Mouse (Mus musculus): ENCODE measurements around the gene Pola2. TPM values are rescaled to one million over a fixed set of nuclear protein-coding genes. Genes with fewer than 3 reads are reported as not detected.

The Pola2 gene
- polyA plus RNA-seq, 1 experiment from 2014 or later: 42.7 TPM

DNA sequence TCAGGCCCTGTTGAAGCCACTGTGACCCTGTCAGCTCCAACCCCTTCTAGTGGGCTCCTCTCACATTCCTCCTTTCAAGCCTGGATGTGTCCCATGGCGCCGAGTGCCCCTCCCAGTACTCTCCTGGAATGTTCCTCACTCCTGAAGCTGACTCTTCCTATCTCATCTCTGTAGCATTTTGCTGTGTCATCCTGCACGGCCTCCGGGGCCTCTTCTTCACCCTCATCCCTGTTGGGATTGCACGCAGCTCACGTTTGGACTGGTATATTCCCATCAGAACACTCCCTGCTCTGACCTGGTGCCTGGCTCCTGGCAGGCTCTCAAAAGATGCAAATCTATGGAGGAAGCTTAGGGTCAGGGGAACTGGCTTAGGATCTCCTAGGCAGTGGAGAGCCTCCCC lies 2.8 kb upstream of the Pola2 start:
- H3K4me2 ChIP-seq (ENCODE audit: low read length): no peak overlapping the region

DNA sequence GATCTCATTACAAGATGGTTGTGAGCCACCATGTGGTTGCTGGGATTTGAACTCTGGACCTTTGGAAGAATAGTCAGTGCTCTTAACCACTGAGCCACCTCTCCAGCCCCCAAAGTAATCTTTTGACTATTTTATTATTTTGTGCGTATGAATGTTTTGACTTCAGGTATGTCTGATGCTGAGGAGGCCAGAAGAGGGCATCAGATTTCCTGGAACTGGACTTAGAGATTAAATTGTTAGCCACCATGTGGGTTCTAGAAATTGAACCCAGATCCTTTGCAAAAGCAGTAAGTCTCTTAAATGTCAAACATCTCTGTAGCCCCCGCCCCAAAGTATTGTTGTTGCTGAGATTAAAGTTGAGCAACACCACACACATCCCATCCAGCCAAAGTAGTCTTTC lies 1.9 kb upstream of the Pola2 start:
- Histone ChIP-seq H3K9ac (ENCODE audit: low read length) (no peak overlapping the region), H3K4me2 (ENCODE audit: low read length) (no peak overlapping the region), H3K27me3 (ENCODE audit: control insufficient read depth, insufficient read depth, low read length) (no peaks in the 10 kb centered on the region), H3K27ac (replicated peaks in 1 of 2; ENCODE audit: control insufficient read depth in 1 of 2, insufficient read depth in 1 of 2, low read depth in 2 of 2, low read length in 2 of 2) (no peak overlapping the region), H3K4me1 (ENCODE audit: control insufficient read depth in 2 of 2, insufficient read depth in 2 of 2, low read length in 2 of 2) (peaks cover 4 to 19% of the 10 kb centered on the region in 2 experiments; a peak in 3 of 4 replicates), H3K9me3 (ENCODE audit: control insufficient read depth, low read length) (no peaks in the 10 kb centered on the region), H3K4me3 (ENCODE audit: control insufficient read depth in 1 of 2, insufficient read depth in 1 of 2, low read depth in 1 of 2, low read length in 2 of 2) (no peak overlapping the region), H3K36me3 (ENCODE audit: control insufficient read depth, insufficient read depth, low read length) (peaks cover 9% of the 10 kb centered on the region; the same call in 1 of the 2 replicates)
- WGBS: 83% methylated on average over 2 of the region's 2 CpGs
- no peak for ATAC-seq (ENCODE audit: insufficient number of reproducible peaks, insufficient read depth, low FRiP score, low read depth)

More for the DNA sequence above, 2.8 kb upstream of the Pola2 start:
- 42% methylated on average over 6 of the region's 6 CpGs for WGBS
- H3K9ac ChIP-seq (ENCODE audit: low read length): no peak overlapping the region
- peaks cover 4 to 19% of the 10 kb centered on the region in 2 experiments; a peak in 3 of 4 replicates for H3K4me1 ChIP-seq (ENCODE audit: control insufficient read depth in 2 of 2, insufficient read depth in 2 of 2, low read length in 2 of 2)
- no peaks in the 10 kb centered on the region for H3K36me3 ChIP-seq (ENCODE audit: control insufficient read depth, insufficient read depth, low read length)
- H3K9me3 ChIP-seq (ENCODE audit: control insufficient read depth, low read length): no peaks in the 10 kb centered on the region
- no peak for ATAC-seq (ENCODE audit: insufficient number of reproducible peaks, insufficient read depth, low FRiP score, low read depth)
- H3K4me3 ChIP-seq (ENCODE audit: control insufficient read depth in 1 of 2, insufficient read depth in 1 of 2, low read depth in 1 of 2, low read length in 2 of 2): no peak overlapping the region
- H3K27ac ChIP-seq (replicated peaks in 1 of 2; ENCODE audit: control insufficient read depth in 1 of 2, insufficient read depth in 1 of 2, low read depth in 2 of 2, low read length in 2 of 2): no peak overlapping the region
- H3K27me3 ChIP-seq (ENCODE audit: control insufficient read depth, insufficient read depth, low read length): no peaks in the 10 kb centered on the region

DNA sequence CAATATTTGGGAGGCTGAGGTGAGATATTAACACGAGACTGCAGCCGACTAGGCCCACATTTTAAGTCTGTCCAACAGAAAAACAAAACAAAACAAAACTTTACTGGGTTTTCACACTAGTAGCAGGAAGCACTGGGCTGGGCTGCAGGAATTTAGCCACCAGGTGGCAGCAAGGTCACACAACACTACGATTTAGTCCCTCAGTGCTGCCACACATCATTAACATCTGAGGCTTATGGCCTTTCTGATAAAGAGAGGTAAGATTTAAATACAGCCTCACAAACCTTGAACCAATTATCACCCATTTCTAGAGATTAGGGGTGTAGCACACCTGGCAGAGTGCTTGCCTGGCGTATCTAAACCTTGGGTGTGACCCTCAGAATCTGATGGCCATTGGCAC lies 1.3 kb upstream of the Pola2 start:
- H3K4me2 ChIP-seq (ENCODE audit: low read length): no peak overlapping the region
- WGBS: 7% methylated on average over 4 of the region's 4 CpGs

DNA sequence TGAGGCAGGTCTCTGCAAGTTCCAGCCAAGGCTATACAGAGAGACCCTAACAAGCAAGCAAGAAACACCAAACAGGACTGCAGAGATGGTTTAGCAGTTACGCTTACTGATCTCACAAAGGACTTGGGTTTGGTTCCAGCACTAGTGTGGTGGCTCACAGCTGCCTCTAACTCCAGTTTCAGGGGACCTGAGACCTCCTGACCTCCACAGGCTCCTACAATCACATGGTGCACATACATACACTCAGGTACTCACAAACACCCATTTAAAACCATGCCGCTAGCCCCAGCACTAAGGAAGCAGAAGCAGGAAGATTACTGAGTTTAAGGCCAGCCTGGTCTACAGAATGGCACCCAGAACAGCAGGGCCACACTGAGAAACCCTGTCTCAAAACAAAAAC lies 802 bp upstream of the Pola2 start:
- no peak for ATAC-seq (ENCODE audit: insufficient number of reproducible peaks, insufficient read depth, low FRiP score, low read depth)
- no peaks in the 10 kb centered on the region for H3K9me3 ChIP-seq (ENCODE audit: control insufficient read depth, low read length)
- peaks cover 17% of the 10 kb centered on the region; the same call in 1 of the 2 replicates for H3K36me3 ChIP-seq (ENCODE audit: control insufficient read depth, insufficient read depth, low read length)
- H3K4me3 ChIP-seq (ENCODE audit: control insufficient read depth in 1 of 2, insufficient read depth in 1 of 2, low read depth in 1 of 2, low read length in 2 of 2): peak overlapping the region in 1 of 2 experiments; percentile 61; a peak in 1 of 4 replicates
- no peaks in the 10 kb centered on the region for H3K27me3 ChIP-seq (ENCODE audit: control insufficient read depth, insufficient read depth, low read length)
- WGBS: 82% methylated on average over 2 of the region's 2 CpGs
- no peak overlapping the region for H3K27ac ChIP-seq (replicated peaks in 1 of 2; ENCODE audit: control insufficient read depth in 1 of 2, insufficient read depth in 1 of 2, low read depth in 2 of 2, low read length in 2 of 2)
- H3K4me2 ChIP-seq (ENCODE audit: low read length): peak overlapping the region; percentile 74
- peaks cover 4 to 19% of the 10 kb centered on the region in 2 experiments; a peak in 3 of 4 replicates for H3K4me1 ChIP-seq (ENCODE audit: control insufficient read depth in 2 of 2, insufficient read depth in 2 of 2, low read length in 2 of 2)
- H3K9ac ChIP-seq (ENCODE audit: low read length): peak overlapping the region; percentile 79

More for the DNA sequence above, 1.3 kb upstream of the Pola2 start:
- Histone ChIP-seq H3K27me3 (ENCODE audit: control insufficient read depth, insufficient read depth, low read length) (no peaks in the 10 kb centered on the region), H3K9ac (ENCODE audit: low read length) (no peak overlapping the region), H3K4me1 (ENCODE audit: control insufficient read depth in 2 of 2, insufficient read depth in 2 of 2, low read length in 2 of 2) (peaks cover 4 to 19% of the 10 kb centered on the region in 2 experiments; a peak in 3 of 4 replicates), H3K9me3 (ENCODE audit: control insufficient read depth, low read length) (no peaks in the 10 kb centered on the region), H3K36me3 (ENCODE audit: control insufficient read depth, insufficient read depth, low read length) (peaks cover 15% of the 10 kb centered on the region; the same call in 1 of the 2 replicates), H3K4me3 (ENCODE audit: control insufficient read depth in 1 of 2, insufficient read depth in 1 of 2, low read depth in 1 of 2, low read length in 2 of 2) (no peak overlapping the region), H3K27ac (replicated peaks in 1 of 2; ENCODE audit: control insufficient read depth in 1 of 2, insufficient read depth in 1 of 2, low read depth in 2 of 2, low read length in 2 of 2) (no peak overlapping the region)
- ATAC-seq (ENCODE audit: insufficient number of reproducible peaks, insufficient read depth, low FRiP score, low read depth): no peak

DNA sequence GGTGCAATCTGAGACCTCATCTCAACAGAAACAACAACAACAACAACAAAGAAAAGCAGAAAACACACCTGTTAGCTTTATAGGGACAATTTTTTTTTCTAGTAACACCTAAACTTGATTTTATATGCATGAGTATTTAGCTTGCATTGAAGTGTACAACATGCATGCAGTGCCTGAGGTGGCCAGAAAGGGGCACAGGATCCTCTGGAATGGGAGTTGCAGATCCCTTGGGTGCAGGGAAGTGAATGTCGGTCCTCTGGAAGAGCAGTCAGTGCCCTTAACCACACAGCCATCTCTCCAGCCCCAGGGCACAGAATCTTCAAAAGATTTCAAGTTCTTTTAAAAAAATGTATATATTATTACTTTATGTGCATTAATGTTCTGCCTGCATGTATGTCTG lies 1.4 kb downstream of the Pola2 start:
- H3K27ac ChIP-seq (replicated peaks in 1 of 2; ENCODE audit: control insufficient read depth in 1 of 2, insufficient read depth in 1 of 2, low read depth in 2 of 2, low read length in 2 of 2): no peak overlapping the region
- no peak for ATAC-seq (ENCODE audit: insufficient number of reproducible peaks, insufficient read depth, low FRiP score, low read depth)
- WGBS: 19% methylated on average over 1 of the region's 1 CpGs
- H3K27me3 ChIP-seq (ENCODE audit: control insufficient read depth, insufficient read depth, low read length): no peaks in the 10 kb centered on the region
- no peaks in the 10 kb centered on the region for H3K9me3 ChIP-seq (ENCODE audit: control insufficient read depth, low read length)
- H3K4me3 ChIP-seq (ENCODE audit: control insufficient read depth in 1 of 2, insufficient read depth in 1 of 2, low read depth in 1 of 2, low read length in 2 of 2): peak overlapping the region in 1 of 2 experiments; percentile 61; a peak in 1 of 4 replicates
- H3K9ac ChIP-seq (ENCODE audit: low read length): 0 out of 2 replicates have a peak overlapping the region, but pooled peaks have one; percentile 79
- H3K36me3 ChIP-seq (ENCODE audit: control insufficient read depth, insufficient read depth, low read length): peaks cover 38% of the 10 kb centered on the region
- H3K4me2 ChIP-seq (ENCODE audit: low read length): peak overlapping the region; percentile 74
- peaks cover 4 to 19% of the 10 kb centered on the region in 2 experiments; a peak in 3 of 4 replicates for H3K4me1 ChIP-seq (ENCODE audit: control insufficient read depth in 2 of 2, insufficient read depth in 2 of 2, low read length in 2 of 2)

DNA sequence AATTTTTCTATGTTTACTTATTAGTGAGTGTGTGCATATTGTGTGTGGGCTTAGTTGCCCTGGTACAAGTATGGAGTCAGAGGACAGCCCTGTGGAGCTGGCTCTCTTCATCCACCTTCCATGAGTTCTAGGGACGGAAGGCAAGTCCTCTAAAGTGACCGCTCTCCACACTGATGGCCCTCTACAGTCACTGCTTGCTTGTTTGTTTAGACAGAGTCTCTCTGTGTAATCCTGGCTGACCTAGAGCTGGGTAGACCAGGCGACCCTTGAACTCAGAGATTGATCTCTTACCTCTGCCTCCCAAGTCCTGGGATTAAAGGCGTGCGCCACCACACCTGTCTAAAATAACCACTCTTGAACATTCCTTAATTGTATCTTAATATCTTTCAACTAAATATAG lies 6.6 kb downstream of the Pola2 start:
- 88% methylated on average over 5 of the region's 5 CpGs for WGBS
- no peak for ATAC-seq (ENCODE audit: insufficient number of reproducible peaks, insufficient read depth, low FRiP score, low read depth)

DNA sequence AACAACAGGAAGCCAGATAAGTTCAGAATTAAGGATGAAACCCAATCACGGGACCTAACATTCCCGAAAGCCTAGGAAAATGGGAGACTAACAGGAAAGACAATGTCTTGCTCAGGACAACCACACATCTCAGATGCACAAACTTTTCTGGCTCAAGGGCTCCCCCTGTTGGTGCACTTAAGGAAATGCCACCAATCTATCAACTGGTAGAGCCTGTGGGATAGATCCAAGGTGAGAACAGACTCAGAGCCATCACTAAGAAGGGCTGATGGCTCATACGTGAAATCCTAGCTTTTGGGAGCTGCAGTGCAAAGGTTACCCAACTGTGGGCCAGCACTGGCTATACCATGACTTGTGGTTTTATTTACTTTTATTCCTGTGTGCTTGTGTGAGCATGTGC lies 7.3 kb downstream of the Pola2 start:
- no peak overlapping the region for H3K9ac ChIP-seq (ENCODE audit: low read length)
- no peak overlapping the region for H3K4me3 ChIP-seq (ENCODE audit: control insufficient read depth in 1 of 2, insufficient read depth in 1 of 2, low read depth in 1 of 2, low read length in 2 of 2)
- no peaks in the 10 kb centered on the region for H3K27me3 ChIP-seq (ENCODE audit: control insufficient read depth, insufficient read depth, low read length)
- peaks cover 47% of the 10 kb centered on the region for H3K36me3 ChIP-seq (ENCODE audit: control insufficient read depth, insufficient read depth, low read length)
- H3K4me1 ChIP-seq (ENCODE audit: control insufficient read depth in 2 of 2, insufficient read depth in 2 of 2, low read length in 2 of 2): peaks cover 35 to 36% of the 10 kb centered on the region in 2 experiments
- peak overlapping the region in 1 of 2 experiments; percentile 72; a peak in 2 of 4 replicates for H3K27ac ChIP-seq (replicated peaks in 1 of 2; ENCODE audit: control insufficient read depth in 1 of 2, insufficient read depth in 1 of 2, low read depth in 2 of 2, low read length in 2 of 2)
- H3K4me2 ChIP-seq (ENCODE audit: low read length): peak overlapping the region; percentile 38; the same call in 1 of the 2 replicates
- WGBS: 18% methylated on average over 3 of the region's 3 CpGs
- no peaks in the 10 kb centered on the region for H3K9me3 ChIP-seq (ENCODE audit: control insufficient read depth, low read length)
- no peak for ATAC-seq (ENCODE audit: insufficient number of reproducible peaks, insufficient read depth, low FRiP score, low read depth)

More for the DNA sequence above, 6.6 kb downstream of the Pola2 start:
- no peak overlapping the region for H3K4me2 ChIP-seq (ENCODE audit: low read length)
- H3K9me3 ChIP-seq (ENCODE audit: control insufficient read depth, low read length): no peaks in the 10 kb centered on the region
- H3K36me3 ChIP-seq (ENCODE audit: control insufficient read depth, insufficient read depth, low read length): peaks cover 47% of the 10 kb centered on the region
- no peak overlapping the region for H3K9ac ChIP-seq (ENCODE audit: low read length)
- H3K4me1 ChIP-seq (ENCODE audit: control insufficient read depth in 2 of 2, insufficient read depth in 2 of 2, low read length in 2 of 2): peaks cover 29 to 30% of the 10 kb centered on the region in 2 experiments
- no peak overlapping the region for H3K4me3 ChIP-seq (ENCODE audit: control insufficient read depth in 1 of 2, insufficient read depth in 1 of 2, low read depth in 1 of 2, low read length in 2 of 2)
- no peaks in the 10 kb centered on the region for H3K27me3 ChIP-seq (ENCODE audit: control insufficient read depth, insufficient read depth, low read length)
- H3K27ac ChIP-seq (replicated peaks in 1 of 2; ENCODE audit: control insufficient read depth in 1 of 2, insufficient read depth in 1 of 2, low read depth in 2 of 2, low read length in 2 of 2): no peak overlapping the region
